Mouse (Mus musculus) olfactory bulb, adult 2 months (tissue): Measurements from ENCODE around the gene Nt5m. TPM values are rescaled to one million over a fixed set of nuclear protein-coding genes. Genes with fewer than 3 reads are reported as not detected.

Source experiments
- H3K27ac ChIP-seq: fragments of 200-500 bp; 2 replicates; pipeline ENCODE4 v1.5.1; 2012; ENCODE audit warnings: low read depth, low read length; ENCODE audit not compliant: insufficient read depth
- H3K4me1 ChIP-seq: fragments of 200-500 bp; 2 replicates; pipeline ENCODE4 v1.6.1; 2012; ENCODE audit warnings: low read length; ENCODE audit not compliant: control insufficient read depth, insufficient read depth
- H3K4me3 ChIP-seq: fragments of 200-500 bp; 2 replicates; pipeline ENCODE4 v1.5.1; 2012; ENCODE audit warnings: mild to moderate bottlenecking, low read depth, low read length, moderate library complexity; ENCODE audit not compliant: insufficient read depth
- CTCF ChIP-seq: fragments of 200-500 bp; IDR thresholded peaks from 2 replicates; pipeline ENCODE4 v1.5.1; 2012; ENCODE audit warnings: low read depth, mild to moderate bottlenecking, low read length, moderate library complexity; ENCODE audit not compliant: insufficient read depth
- POLR2A ChIP-seq: fragments of 200-500 bp; IDR thresholded peaks from 2 replicates; pipeline ENCODE4 v1.6.1; 2012; ENCODE audit warnings: mild to moderate bottlenecking, low read depth, low read length, moderate library complexity; ENCODE audit not compliant: insufficient read depth
- WGBS: fragments of 180-500 bp; shearing (Covaris S2); methylation state at CpG from one replicate; pipeline ENCODE4 v1.1.7; 2018; 5-methylcytosine and 5-hydroxymethylcytosine counted together
- polyA plus RNA-seq: library from polyadenylated mRNA; stranded (reverse); fragments of >200 nt; gene quantifications from 2 replicates; pipeline ENCODE4 v1.2.4, GENCODE M21; 2012; ENCODE audit warnings: low replicate concordance; ENCODE audit not compliant: missing spikeins, insufficient read depth, insufficient read length

The Nt5m gene
- polyA plus RNA-seq, 1 experiment, result not detected

DNA sequence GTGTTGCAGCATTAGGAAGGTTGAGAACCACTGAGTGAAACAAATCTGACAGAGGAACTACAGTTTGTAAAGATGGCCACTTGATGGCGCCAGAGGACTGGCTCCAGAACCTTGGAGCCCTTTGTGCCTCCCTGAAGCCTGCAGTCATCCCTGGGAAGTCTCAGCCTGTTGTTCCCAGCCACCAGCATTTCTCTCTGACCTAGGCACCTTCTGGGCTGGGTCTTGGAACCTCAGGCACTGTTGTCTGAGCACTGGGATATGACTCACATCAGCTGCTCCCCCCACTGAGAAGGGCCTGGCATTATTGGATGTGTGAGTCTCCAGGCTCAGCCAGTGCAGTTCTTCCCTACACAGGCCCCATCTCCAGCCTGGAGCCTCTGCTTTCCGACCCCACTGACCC, 40.8 kb downstream of the Nt5m start:
- H3K27ac ChIP-seq, result no peak overlapping the region
- WGBS, result 27% methylated on average over 2 of the region's 2 CpGs
- no peak overlapping the region for H3K4me3 ChIP-seq
- H3K4me1 ChIP-seq, result peaks cover 25% of the 10 kb centered on the region
- TF ChIP-seq POLR2A (no peak), CTCF (peak; percentile 65; the same call in 1 of the 2 replicates)

DNA sequence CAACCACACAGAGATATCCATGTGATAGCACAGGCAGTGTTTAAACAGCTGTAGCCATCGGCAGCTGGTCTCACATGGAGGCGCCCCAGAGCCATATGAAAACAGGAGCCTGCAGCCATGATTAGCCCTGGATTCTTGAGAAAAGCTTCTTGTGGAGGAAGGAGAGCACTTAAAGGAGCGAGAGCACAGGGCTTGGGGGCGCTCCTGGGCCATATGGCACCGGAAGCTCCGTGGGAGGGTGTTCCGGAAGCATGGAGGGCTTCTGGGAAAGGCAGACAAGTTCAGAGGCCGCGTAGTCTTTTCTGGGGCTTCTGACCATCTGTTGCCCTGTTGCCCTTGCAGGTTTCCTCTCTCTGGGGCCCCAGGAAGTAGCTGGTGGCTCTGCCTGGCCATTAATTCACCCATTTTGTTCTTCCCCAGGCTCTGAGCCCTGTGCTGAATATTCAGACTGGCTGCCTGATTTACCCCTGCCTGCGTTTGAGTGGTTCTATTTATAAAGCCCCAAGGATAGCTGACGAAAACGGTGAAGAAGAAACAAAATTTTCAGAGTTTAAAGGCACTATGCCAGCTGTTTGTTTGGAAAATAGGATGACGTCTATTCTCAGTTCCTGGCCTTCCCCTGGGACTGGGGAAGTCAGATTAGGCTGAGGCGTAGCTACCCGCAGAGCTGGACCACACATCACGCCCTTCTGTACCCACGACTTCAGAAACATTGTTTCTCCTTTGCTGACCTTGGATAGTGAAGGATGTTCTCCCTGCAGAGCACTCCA, 46.2 kb downstream of the Nt5m start:
- no peak for TF ChIP-seq CTCF
- TF ChIP-seq POLR2A, result no peak
- Histone ChIP-seq H3K4me3 (no peak overlapping the region), H3K4me1 (peaks cover 28% of the 10 kb centered on the region), H3K27ac (peak overlapping the region; percentile 38)
- WGBS, result 50% methylated on average over 17 of the region's 17 CpGs

DNA sequence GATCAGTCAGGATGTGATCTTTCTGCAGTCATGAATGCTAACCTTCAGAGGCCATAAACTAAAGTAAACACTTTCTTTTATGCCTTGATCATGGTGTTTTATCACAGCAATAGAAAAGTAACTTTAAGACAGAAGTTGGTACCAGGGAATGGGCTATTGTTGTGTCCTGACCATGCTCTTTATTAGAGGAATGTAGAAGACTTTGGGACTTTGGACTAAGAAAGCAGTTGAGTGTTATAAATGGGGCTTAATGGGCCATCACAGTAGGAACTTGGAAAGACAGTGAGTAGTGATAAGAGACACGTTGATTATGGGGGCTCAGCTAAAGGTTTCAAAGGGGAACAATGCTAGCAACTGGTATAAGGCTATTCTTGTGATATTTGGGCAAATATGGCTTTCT, 47.7 kb downstream of the Nt5m start:
- H3K4me3 ChIP-seq, result no peak overlapping the region
- 80% methylated on average over 1 of the region's 1 CpGs for WGBS

DNA sequence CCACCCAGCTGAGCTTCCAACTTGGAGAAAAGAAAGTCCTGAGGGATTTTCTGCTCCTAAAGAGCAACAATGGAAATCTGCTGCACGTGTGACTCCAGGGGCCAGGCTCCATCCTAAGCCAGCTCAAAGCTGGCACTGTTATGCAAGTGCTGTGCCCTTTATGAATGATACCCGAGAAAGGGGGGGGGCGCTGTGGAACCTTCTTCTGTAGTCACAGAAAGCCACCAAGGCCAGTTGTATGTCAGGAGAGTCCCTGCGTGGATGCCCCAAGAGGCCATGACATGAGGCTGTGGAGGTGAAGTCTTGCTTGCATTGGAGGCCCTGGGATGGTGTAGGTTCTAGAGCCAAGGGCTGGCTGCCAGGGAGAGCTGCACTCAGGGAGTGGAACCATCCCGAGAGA, 48.9 kb downstream of the Nt5m start:
- WGBS, result 65% methylated on average over 5 of the region's 5 CpGs
- TF ChIP-seq POLR2A (no peak), CTCF (no peak)
- no peak overlapping the region for H3K4me3 ChIP-seq
- no peak overlapping the region for H3K27ac ChIP-seq
- H3K4me1 ChIP-seq, result peaks cover 12% of the 10 kb centered on the region

More for the DNA sequence above, 47.7 kb downstream of the Nt5m start:
- peaks cover 18% of the 10 kb centered on the region for H3K4me1 ChIP-seq
- TF ChIP-seq POLR2A (no peak), CTCF (no peak)
- H3K27ac ChIP-seq, result no peak overlapping the region

DNA sequence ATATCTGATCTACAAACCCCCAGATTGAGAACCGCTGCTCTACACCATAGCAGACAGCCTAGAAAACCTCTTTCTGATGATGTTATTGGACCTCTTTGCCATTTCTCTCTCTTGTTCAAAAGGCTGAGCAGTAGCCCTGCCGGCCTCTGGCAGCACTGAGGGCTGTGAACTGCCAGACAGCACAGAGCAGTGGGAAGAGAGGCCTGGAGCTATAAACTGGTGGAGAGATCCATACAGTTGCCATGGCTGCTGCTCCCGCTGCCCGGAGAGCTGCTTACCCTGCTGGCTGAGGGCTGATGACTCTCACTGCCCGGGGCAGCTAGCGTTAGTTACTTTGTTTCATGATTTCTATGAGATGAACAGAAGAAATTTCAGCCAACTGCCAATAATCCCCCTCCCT, 52.6 kb downstream of the Nt5m start:
- WGBS, result 48% methylated on average over 6 of the region's 6 CpGs
- H3K4me3 ChIP-seq, result no peak overlapping the region
- 0 out of 2 replicates have a peak, but pooled peaks cover 2% of the 10 kb centered on the region for H3K4me1 ChIP-seq
- TF ChIP-seq CTCF (no peak), POLR2A (no peak)
- no peak overlapping the region for H3K27ac ChIP-seq

DNA sequence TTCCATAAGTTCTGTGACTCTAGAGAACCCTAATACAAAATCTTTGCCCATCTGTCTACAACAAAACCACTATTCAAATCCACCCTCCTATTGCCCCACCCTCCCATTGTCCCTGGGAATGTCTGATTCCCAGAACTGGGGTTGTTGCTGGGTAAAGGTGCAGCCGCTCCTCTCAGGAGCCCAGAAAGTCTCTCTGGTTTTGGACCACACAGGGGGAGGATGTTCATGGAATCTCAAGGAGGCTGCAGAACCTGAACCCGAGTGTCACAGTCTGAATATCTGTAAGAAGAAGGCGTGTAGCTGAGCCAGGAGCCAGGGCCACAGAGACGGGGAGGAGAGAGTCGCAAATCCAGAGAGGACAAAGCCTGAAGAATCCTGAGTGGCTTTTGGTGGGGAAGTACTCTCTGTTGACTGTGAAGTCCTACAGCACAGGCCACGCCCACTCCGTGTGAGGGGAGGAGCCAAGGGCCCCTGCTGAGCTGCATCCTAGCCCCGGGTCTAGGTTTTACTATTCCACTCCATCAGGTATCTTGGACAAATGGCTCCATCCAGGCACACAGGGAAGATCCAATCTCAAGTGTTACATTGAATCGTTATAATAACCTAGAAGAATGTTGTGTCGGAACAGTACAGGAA, 54.0 kb downstream of the Nt5m start:
- Histone ChIP-seq H3K27ac (no peak overlapping the region), H3K4me1 (peaks cover 8% of the 10 kb centered on the region; the same call in 1 of the 2 replicates), H3K4me3 (no peak overlapping the region)
- WGBS, result 65% methylated on average over 10 of the region's 10 CpGs
- TF ChIP-seq POLR2A, result no peak
- no peak for TF ChIP-seq CTCF

DNA sequence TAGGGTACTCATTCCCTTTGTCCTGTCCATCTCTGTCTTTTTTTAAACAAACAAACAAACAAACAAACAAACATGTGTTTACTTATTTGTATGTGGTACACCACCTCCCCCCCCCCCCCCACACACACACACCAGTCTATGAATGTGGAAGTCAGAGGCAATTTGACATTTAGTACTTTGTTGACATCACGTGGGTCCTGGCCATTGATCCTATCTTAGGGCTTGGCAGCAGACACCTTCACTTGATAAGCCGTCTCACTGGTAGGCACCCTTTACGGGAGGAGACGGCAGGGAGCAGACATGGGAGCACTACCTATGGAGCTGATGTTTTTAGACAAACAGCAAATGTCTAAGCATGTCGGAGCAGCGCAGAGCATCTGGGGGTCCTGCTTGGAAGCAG, 55.7 kb downstream of the Nt5m start:
- H3K4me3 ChIP-seq, result no peak overlapping the region
- no peak overlapping the region for H3K27ac ChIP-seq
- peaks cover 21% of the 10 kb centered on the region for H3K4me1 ChIP-seq
- TF ChIP-seq CTCF (no peak), POLR2A (no peak)
- WGBS, result 87% methylated on average over 6 of the region's 6 CpGs

DNA sequence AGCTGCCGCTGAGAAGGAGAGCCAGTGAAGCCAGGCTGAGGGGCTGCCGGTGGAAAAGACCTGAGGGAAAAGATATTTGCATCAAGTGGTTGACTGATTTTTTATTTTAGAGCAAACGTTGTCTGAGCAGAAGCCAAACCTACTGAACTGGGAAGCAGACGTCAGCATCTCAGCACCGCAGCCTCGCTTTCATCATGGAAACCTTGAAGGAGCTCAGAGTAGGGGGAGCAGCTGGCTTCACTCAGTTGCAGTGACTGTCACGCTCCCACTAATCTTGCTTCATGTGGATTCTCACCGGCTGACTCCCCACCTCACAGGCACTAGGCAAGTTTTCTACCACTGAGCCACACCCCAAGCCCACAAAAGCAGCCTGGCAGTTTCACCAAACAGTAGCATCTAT, 56.1 kb downstream of the Nt5m start:
- no peak overlapping the region for H3K4me3 ChIP-seq
- no peak overlapping the region for H3K27ac ChIP-seq
- peaks cover 25% of the 10 kb centered on the region for H3K4me1 ChIP-seq
- TF ChIP-seq POLR2A, result no peak
- TF ChIP-seq CTCF, result no peak
- 74% methylated on average over 8 of the region's 8 CpGs for WGBS

DNA sequence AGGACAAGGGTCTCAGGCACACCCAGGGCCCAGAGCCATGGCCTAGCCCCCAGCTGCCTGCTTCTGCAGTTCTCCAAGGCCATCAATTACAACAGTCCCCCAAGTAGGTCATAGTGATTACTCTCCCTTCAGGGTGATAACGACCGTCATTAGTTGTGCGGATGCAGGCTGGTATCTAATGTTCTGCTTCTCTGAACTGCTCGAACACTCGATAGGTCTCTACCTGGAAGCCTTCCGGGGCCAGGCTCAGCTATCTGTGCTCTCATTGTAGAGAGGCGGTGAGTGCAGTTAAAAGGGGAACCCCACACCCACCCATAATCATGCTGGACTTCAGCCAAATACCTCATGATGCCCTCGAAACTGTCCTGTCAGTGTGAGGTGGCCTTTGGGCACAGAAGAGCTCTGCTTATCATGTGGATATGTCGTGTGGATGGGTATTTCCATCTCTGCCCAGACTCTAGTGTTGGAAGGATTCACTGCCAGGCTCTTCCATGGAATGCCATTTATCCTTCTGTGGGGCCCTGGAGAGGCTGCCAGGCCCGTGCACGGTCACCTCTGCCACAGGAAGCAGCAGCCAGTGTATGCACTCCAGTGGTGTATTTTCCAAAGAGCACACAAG, 58.8 kb downstream of the Nt5m start:
- Histone ChIP-seq H3K4me1 (peaks cover 31% of the 10 kb centered on the region), H3K27ac (no peak overlapping the region), H3K4me3 (no peak overlapping the region)
- TF ChIP-seq POLR2A (no peak), CTCF (no peak)
- 77% methylated on average over 11 of the region's 11 CpGs for WGBS
